37 mouse cellular contexts compared by ENCODE assay signal in genomic region chr7:28874565-28874964, GRCm38 (mm10). TPM values are rescaled to one million over a fixed set of nuclear protein-coding genes. Genes with fewer than 3 reads are reported as not detected.
"Had no signal": no experiment of that assay in that cellular context is flagged by ENCODE, and none has a peak within 500 bp of the region (broad histone marks: within the 10 kb centered on the region; RNA-seq: fewer than 3 reads in every experiment).

No protein-coding gene starts in this region.

- H3K9ac ChIP-seq: heart, embryonic 12.5 days; heart, embryonic 13.5 days; heart, embryonic 15.5 days; hindbrain, embryonic 12.5 days; hindbrain, embryonic 13.5 days; hindbrain, embryonic 14.5 days; hindbrain, embryonic 15.5 days; intestine, embryonic 15.5 days; kidney, embryonic 15.5 days had no signal

- H3K9me3 ChIP-seq: heart, embryonic 10.5 days; heart, embryonic 12.5 days; heart, embryonic 13.5 days; heart, embryonic 15.5 days; hindbrain, embryonic 10.5 days; hindbrain, embryonic 12.5 days; hindbrain, embryonic 13.5 days; hindbrain, embryonic 15.5 days; intestine, embryonic 15.5 days; kidney, embryonic 15.5 days had no signal

- H3K27ac ChIP-seq: heart, embryonic 10.5 days; heart, embryonic 13.5 days; heart, embryonic 15.5 days; hindbrain, embryonic 10.5 days; hindbrain, embryonic 12.5 days; hindbrain, embryonic 13.5 days; hindbrain, embryonic 14.5 days; hindbrain, embryonic 15.5 days; hindbrain, postnatal 0 days; intestine, embryonic 15.5 days; kidney, embryonic 15.5 days; kidney, postnatal 0 days; layer of hippocampus, adult 2 months had no signal

- H3K4me2 ChIP-seq: heart, embryonic 11.5 days; heart, embryonic 12.5 days; heart, embryonic 13.5 days; heart, embryonic 15.5 days; hindbrain, embryonic 12.5 days; hindbrain, embryonic 13.5 days; hindbrain, embryonic 14.5 days; hindbrain, embryonic 15.5 days; intestine, embryonic 15.5 days; kidney, embryonic 15.5 days had no signal

- H3K27me3 ChIP-seq: heart, embryonic 12.5 days; heart, embryonic 13.5 days; heart, embryonic 15.5 days; hindbrain, embryonic 12.5 days; hindbrain, embryonic 13.5 days; hindbrain, embryonic 15.5 days; intestine, embryonic 15.5 days; kidney, embryonic 15.5 days had no signal

- H3K36me3 ChIP-seq: heart, embryonic 10.5 days; heart, embryonic 12.5 days; heart, embryonic 13.5 days; heart, embryonic 15.5 days; hindbrain, embryonic 10.5 days; hindbrain, embryonic 12.5 days; hindbrain, embryonic 13.5 days; hindbrain, embryonic 15.5 days; intestine, embryonic 15.5 days; kidney, embryonic 15.5 days had no signal

- ATAC-seq: hindbrain, embryonic 16.5 days; hindbrain, postnatal 0 days; inflammation-experienced regulatory T-cells, adult 6 months; intestine, embryonic 15.5 days; intestine, embryonic 16.5 days; intestine, postnatal 0 days had no signal

- H3K4me1 ChIP-seq: heart, embryonic 15.5 days; hindbrain, embryonic 12.5 days; hindbrain, embryonic 13.5 days; hindbrain, embryonic 15.5 days; intestine, embryonic 15.5 days; kidney, embryonic 15.5 days had no signal

- H3K4me3 ChIP-seq: heart, embryonic 10.5 days; heart, embryonic 12.5 days; heart, embryonic 13.5 days; heart, embryonic 15.5 days; hindbrain, embryonic 10.5 days; hindbrain, embryonic 12.5 days; hindbrain, embryonic 13.5 days; hindbrain, embryonic 15.5 days; intestine, embryonic 15.5 days; kidney, embryonic 15.5 days; layer of hippocampus, adult 2 months had no signal

- DNase-seq: heart, postnatal 10 days; heart, postnatal 14 days; heart, postnatal 36 days; heart, postnatal 4 days; kidney, adult 11 months; kidney, adult 18-20 months; kidney, adult 8-10 months; kidney, postnatal 10 days; kidney, postnatal 14 days; kidney, postnatal 25 days; kidney, postnatal 4 days; layer of hippocampus, adult 9-11 months; layer of hippocampus, postnatal 36 days had no signal

RNA-seq across cellular contexts. Expression of gene Capn12, which starts 6.7 kb away (rescaled TPM):
- total RNA-seq: hematopoietic stem cell, adult 5-6 weeks; hindbrain, postnatal 0 days had no signal
- polyA plus RNA-seq: hindbrain, embryonic 10.5 days had no signal

RNA-seq across cellular contexts. Expression of gene Lgals7, which starts 10.9 kb away (rescaled TPM):
- total RNA-seq: hematopoietic stem cell, adult 5-6 weeks; layer of hippocampus, adult 18-20 months; layer of hippocampus, adult 2 months; layer of hippocampus, adult 8-10 months; layer of hippocampus, postnatal 14 days; layer of hippocampus, postnatal 25 days; layer of hippocampus, postnatal 36 days had no signal
